Mouse (Mus musculus) liver, embryonic 15.5 days (tissue): ENCODE results near the gene Ppp2r5d. TPM values are rescaled to one million over a fixed set of nuclear protein-coding genes. Genes with fewer than 3 reads are reported as not detected.

Experiments
- ATAC-seq: fragments of 200-750 bp; cut with Nextera tagmentation; 2 replicates; pipeline ENCODE4 v1.8.0; 2017; ENCODE audit warnings: moderate number of reproducible peaks, mild to moderate bottlenecking, moderate library complexity; ENCODE audit not compliant: insufficient read depth
- H3K27ac ChIP-seq: fragments of 300-500 bp; sonication (generic); replicated peaks from 2 replicates; pipeline ENCODE4 v1.5.1; 2015; ENCODE audit warnings: mild to moderate bottlenecking, inconsistent platforms
- H3K27me3 ChIP-seq: fragments of 300-500 bp; sonication (generic); 2 replicates; pipeline ENCODE4 v1.6.1; 2015; ENCODE audit warnings: mild to moderate bottlenecking, inconsistent platforms
- H3K36me3 ChIP-seq: fragments of 300-500 bp; sonication (generic); replicated peaks from 2 replicates; pipeline ENCODE4 v1.6.1; 2015; ENCODE audit warnings: moderate library complexity, mild to moderate bottlenecking, inconsistent platforms
- H3K4me1 ChIP-seq: fragments of 300-500 bp; sonication (generic); replicated peaks from 2 replicates; pipeline ENCODE4 v1.6.1; 2015; ENCODE audit warnings: inconsistent platforms
- H3K4me2 ChIP-seq: fragments of 300-500 bp; sonication (generic); 2 replicates; pipeline ENCODE4 v1.6.1; 2015; ENCODE audit warnings: moderate library complexity, mild to moderate bottlenecking, inconsistent platforms
- H3K4me3 ChIP-seq: fragments of 300-500 bp; sonication (generic); replicated peaks from 2 replicates; pipeline ENCODE4 v1.5.1; 2015; ENCODE audit warnings: mild to moderate bottlenecking, inconsistent platforms
- H3K9ac ChIP-seq: fragments of 300-500 bp; sonication (generic); 2 replicates; pipeline ENCODE4 v1.6.1; 2015; ENCODE audit warnings: moderate library complexity, mild to moderate bottlenecking, inconsistent platforms
- H3K9me3 ChIP-seq: fragments of 300-500 bp; sonication (generic); replicated peaks from 2 replicates; pipeline ENCODE4 v1.6.1; 2016; ENCODE audit warnings: inconsistent platforms
- WGBS: fragments of 180-500 bp; shearing (Covaris S2); methylation state at CpG from one replicate; pipeline ENCODE4 v1.1.7; 2015; ENCODE audit warnings: mixed read lengths; ENCODE audit not compliant: insufficient replicate concordance; 5-methylcytosine and 5-hydroxymethylcytosine counted together
- polyA plus RNA-seq: library from polyadenylated mRNA; unstranded; fragments of >200 nt; fragmentation: Nextera tagmentation; extraction: Ambion mirVana; gene quantifications from 2 replicates; pipeline ENCODE4 v1.2.1, GENCODE M21; 2015

Gene Ppp2r5d
- polyA plus RNA-seq, 1 experiment from 2014 or later: 28.4 TPM

DNA sequence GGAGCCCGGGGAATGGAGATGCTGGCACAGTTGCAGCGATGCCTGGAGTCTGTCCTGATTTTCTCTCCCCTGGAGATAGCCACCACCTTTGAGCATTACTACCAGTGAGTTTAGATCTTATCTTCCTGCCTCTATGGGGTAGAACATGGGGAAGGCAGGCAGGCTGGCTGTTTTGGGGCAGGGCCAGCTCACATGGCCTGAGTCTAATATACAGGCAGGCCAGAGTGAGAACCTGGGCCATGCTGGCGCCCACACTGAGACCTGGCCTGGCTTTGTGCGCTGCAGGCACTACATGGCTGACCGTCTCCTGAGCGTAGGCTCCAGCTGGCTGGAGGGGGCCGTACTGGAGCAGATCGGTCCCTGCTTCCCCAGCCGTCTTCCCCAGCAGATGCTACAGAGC lies 43.6 kb downstream of the Ppp2r5d start:
- H3K4me1 ChIP-seq: no peaks in the 10 kb centered on the region
- H3K9ac ChIP-seq: no peak overlapping the region
- no peaks in the 10 kb centered on the region for H3K9me3 ChIP-seq
- H3K4me3 ChIP-seq: no peak overlapping the region
- WGBS: 87% methylated on average over 9 of the region's 9 CpGs
- no peaks in the 10 kb centered on the region for H3K27me3 ChIP-seq
- H3K36me3 ChIP-seq: peaks cover 73% of the 10 kb centered on the region
- H3K4me2 ChIP-seq: no peak overlapping the region
- H3K27ac ChIP-seq: no peak overlapping the region
- ATAC-seq: no peak

DNA sequence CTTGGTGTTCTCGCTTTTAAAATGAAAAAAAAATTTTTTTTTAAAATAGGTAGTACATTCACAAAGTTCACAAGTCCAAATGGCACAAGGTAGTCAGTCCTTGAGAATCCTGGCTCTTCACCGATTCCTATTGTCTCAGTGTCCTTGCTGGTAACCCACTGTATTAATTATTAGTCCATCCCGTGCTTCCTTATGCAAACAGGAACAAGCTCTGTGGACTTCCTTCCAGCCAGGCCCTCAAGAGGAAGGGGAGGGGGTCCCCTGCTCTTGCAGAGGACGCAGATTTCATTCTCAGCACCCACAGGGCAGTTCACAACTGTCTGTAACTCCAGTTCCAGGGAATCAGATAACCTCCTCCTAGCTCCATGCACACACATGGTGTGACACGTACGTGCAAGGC lies 48.9 kb downstream of the Ppp2r5d start:
- Histone ChIP-seq H3K9me3 (no peaks in the 10 kb centered on the region), H3K36me3 (peaks cover 60% of the 10 kb centered on the region), H3K4me2 (no peak overlapping the region), H3K27me3 (no peaks in the 10 kb centered on the region), H3K9ac (no peak overlapping the region), H3K4me1 (peaks cover 24% of the 10 kb centered on the region), H3K27ac (no peak overlapping the region), H3K4me3 (no peak overlapping the region)
- 70% methylated on average over 6 of the region's 6 CpGs for WGBS
- ATAC-seq: no peak

DNA sequence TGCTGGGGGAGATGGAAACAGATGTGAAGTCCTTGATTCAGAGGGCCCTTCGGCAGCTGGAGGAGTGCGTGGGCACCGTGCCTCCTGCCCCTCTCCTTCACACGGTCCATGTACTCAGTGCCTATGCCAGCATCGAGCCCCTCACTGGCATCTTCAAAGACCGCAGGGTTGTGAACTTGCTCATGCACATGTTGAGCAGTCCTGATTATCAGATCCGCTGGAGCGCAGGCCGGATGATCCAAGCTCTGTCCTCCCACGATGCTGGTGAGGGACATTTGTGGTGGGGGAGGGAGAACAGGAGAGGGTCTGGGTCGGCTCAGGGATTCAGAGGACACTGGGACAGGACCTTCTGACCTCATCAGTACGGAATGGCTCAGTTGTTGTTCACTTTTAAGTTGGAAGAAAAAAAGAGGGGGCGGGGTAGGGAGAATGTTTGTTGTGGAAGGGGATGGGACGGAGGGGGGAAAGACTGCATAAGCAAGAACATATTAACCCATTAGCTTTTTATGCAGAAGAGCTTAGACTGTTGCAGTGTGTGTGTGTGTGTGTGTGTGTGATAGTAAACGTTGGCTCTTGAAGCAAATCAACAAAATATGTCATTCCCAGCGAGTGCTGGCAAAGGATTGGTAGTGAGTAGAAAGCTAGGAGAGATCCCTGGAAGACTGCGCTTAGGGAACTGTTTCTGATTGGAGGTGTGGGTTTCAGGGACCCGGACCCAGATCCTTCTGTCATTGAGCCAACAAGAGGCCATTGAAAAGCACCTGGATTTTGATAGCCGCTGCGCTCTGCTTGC lies 53.0 kb downstream of the Ppp2r5d start:
- H3K36me3 ChIP-seq: peaks cover 48% of the 10 kb centered on the region
- no peaks in the 10 kb centered on the region for H3K9me3 ChIP-seq
- H3K4me1 ChIP-seq: peaks cover 46% of the 10 kb centered on the region
- WGBS: 73% methylated on average over 20 of the region's 20 CpGs
- ATAC-seq: no peak
- peak overlapping the region; percentile 98 for H3K4me2 ChIP-seq
- no peak overlapping the region for H3K27ac ChIP-seq
- no peaks in the 10 kb centered on the region for H3K27me3 ChIP-seq
- peak overlapping the region; percentile 74 for H3K4me3 ChIP-seq
- no peak overlapping the region for H3K9ac ChIP-seq

DNA sequence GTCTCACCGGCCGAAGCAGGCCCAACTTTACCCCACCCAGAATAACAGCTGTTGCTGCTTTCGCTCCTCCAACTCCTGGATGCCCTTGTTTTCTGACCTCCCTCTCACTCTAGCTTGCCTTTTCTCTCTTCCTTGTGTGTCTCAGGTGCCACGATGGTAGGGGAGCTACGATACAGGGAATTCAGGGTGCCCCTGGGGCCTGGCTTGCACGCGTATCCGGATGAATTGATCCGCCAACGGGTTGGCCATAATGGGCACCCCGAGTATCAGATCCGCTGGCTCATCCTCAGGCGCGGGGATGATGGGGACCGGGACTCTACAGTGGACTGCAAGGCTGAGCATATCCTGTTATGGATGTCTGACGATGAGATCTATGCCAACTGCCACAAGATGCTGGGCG lies 53.6 kb downstream of the Ppp2r5d start:
- Histone ChIP-seq H3K27ac (0 out of 2 replicates have a peak overlapping the region, but pooled peaks have one; percentile 85), H3K4me3 (peak overlapping the region; percentile 74), H3K36me3 (peaks cover 44% of the 10 kb centered on the region), H3K27me3 (no peaks in the 10 kb centered on the region), H3K9me3 (no peaks in the 10 kb centered on the region), H3K4me2 (peak overlapping the region; percentile 98), H3K9ac (peak overlapping the region; percentile 70; the same call in 1 of the 2 replicates), H3K4me1 (peaks cover 52% of the 10 kb centered on the region)
- WGBS: 73% methylated on average over 17 of the region's 17 CpGs
- ATAC-seq: no peak

DNA sequence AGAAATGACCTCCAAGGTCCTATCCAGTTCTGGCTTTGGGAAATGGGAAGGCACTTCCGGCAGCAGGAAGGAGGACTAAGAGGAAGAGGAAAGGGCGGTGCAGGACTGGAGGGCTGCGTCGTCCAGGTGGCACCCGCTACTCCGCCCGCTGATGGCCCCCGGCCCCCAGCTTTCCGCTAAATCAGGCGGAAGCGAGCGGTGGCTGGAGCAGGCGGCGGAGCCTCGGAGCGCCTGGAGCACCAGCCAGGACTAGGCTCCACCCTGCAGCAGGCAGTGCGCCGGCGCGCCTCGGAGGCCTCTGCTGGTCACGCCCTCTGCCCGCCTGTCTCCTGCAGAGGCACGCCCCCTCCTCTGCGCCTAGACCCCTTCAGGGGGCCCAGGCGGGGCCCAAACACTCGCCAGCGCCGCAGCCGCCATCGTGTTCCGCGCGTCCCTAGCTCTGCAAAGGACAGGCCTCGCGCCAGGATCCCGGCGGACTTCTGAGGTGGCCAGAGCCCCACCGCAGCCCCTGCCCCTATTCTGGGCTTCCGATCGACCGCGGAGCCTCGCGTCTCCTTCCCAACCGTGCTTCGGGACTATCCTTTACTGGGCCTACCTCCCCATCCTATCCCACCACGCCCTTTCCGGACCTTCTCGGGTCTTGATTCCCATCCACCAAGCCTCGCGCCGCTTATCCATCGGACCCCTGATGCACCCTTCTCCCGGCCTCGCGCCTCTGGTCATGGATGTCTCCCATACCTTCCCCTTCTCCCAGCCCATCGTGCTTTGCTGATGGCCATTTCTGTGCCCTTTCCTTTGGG lies 54.5 kb downstream of the Ppp2r5d start, which contains the start of gene Cul7:
Gene Cul7 (plus strand): TSS at position 106 of the 800 bp plus-strand sequence.
- peak within 1 kb of the TSS; percentile 98 for H3K4me2 ChIP-seq
- peak within 1 kb of the TSS; percentile 74 for H3K4me3 ChIP-seq
- H3K27me3 ChIP-seq: no peaks in the 10 kb centered on the region
- ATAC-seq: peak; percentile 76
- H3K27ac ChIP-seq: peak within 1 kb of the TSS; percentile 85
- H3K9ac ChIP-seq: peak within 1 kb of the TSS; percentile 70
- H3K36me3 ChIP-seq: peaks cover 41% of the 10 kb centered on the region
- WGBS: under 1% methylated on average over 58 of the region's 58 CpGs
- H3K9me3 ChIP-seq: no peaks in the 10 kb centered on the region
- peaks cover 49% of the 10 kb centered on the region for H3K4me1 ChIP-seq

DNA sequence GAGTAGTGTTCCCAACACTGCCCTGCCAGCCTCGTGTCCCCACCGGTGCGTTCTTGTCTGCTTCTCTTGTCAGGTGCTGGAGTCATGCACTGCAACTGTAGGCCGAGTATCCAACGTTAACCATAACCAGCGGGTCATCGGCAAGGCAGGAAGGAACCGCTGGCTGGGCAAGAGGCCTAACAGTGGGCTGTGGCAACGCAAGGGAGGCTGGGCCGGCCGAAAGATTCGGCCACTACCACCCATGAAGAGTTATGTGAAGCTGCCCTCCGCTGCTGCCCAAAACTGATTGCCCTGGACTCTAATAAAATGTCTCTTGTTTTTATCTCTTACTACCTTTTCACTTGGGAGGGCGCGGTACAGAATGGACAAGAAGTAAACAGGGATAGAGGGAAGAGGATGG lies 55.1 kb downstream of the Ppp2r5d start:
- Histone ChIP-seq H3K4me2 (peak overlapping the region; percentile 98), H3K9me3 (no peaks in the 10 kb centered on the region), H3K36me3 (peaks cover 38% of the 10 kb centered on the region), H3K9ac (peak overlapping the region; percentile 70), H3K4me3 (peak overlapping the region; percentile 74), H3K27me3 (no peaks in the 10 kb centered on the region), H3K4me1 (peaks cover 53% of the 10 kb centered on the region), H3K27ac (peak overlapping the region; percentile 85)
- WGBS: 23% methylated on average over 15 of the region's 15 CpGs
- ATAC-seq: no peak

DNA sequence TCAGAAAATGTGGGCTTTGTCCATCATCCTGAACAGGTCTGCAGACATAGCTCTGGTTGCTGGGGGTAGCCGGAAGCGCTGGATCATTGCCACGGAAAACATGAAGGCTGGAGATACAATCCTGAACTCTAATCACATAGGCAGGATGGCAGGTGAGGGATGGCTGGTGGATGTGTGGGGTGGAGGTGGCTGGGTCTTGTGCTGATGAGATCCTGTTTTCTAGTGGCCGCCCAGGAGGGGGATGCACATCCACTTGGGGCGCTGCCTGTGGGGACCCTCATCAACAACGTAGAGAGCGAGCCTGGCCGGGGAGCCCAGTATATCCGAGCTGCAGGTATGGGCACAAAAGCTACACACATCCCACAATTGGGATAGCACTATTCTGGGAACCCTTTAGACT lies 56.5 kb downstream of the Ppp2r5d start:
- 84% methylated on average over 9 of the region's 9 CpGs for WGBS
- H3K27ac ChIP-seq: no peak overlapping the region
- ATAC-seq: no peak
- H3K9ac ChIP-seq: no peak overlapping the region
- no peaks in the 10 kb centered on the region for H3K27me3 ChIP-seq
- no peak overlapping the region for H3K4me2 ChIP-seq
- no peak overlapping the region for H3K4me3 ChIP-seq
- peaks cover 24% of the 10 kb centered on the region for H3K36me3 ChIP-seq
- no peaks in the 10 kb centered on the region for H3K9me3 ChIP-seq
- H3K4me1 ChIP-seq: peaks cover 63% of the 10 kb centered on the region

DNA sequence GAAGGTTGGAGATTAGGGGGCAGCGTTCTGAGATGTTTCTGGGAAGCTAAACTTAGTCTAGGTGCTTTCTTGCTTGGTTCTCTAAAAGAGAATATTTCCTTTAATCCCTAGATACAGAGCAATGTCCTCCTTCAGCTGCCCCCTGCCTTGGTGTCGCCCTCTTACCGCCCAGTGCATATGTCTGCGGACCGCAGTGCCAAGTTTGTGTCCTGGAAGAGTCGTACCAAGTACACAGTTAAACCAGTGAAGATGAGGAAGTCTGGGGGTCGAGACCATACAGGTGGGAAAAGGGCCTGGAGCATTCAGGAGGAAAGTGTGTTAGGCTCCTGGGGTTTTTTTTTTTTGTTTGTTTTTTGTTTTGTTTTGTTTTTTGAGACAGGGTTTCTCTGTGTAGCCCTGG lies 57.6 kb downstream of the Ppp2r5d start:
- WGBS: 81% methylated on average over 7 of the region's 7 CpGs
- Histone ChIP-seq H3K4me3 (peak overlapping the region; percentile 78; the same call in 1 of the 2 replicates), H3K9ac (0 out of 2 replicates have a peak overlapping the region, but pooled peaks have one; percentile 73), H3K4me2 (peak overlapping the region; percentile 92), H3K9me3 (no peaks in the 10 kb centered on the region), H3K27me3 (no peaks in the 10 kb centered on the region), H3K27ac (no peak overlapping the region), H3K36me3 (peaks cover 13% of the 10 kb centered on the region), H3K4me1 (peaks cover 57% of the 10 kb centered on the region)
- no peak for ATAC-seq

DNA sequence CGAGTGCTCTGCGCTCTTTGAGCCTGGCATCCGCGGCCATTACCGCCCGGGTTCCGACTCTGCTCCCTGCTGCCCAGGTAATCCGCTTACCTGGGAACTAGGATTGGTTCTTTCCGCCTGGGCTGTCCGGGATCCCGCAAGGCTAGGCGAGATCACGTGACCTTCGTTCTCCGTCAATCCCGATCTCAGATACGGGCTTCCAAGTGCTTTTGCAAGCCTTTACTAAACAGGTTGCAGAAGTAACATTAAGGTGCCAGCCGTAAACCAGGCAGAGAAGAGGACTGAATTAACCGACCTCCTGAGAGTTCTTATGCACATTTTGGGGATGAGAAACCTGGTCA lies 58.6 kb downstream of the Ppp2r5d start:
- peak; percentile 41 for ATAC-seq
- peak overlapping the region; percentile 73 for H3K9ac ChIP-seq
- 1% methylated on average over 19 of the region's 19 CpGs for WGBS
- H3K9me3 ChIP-seq: no peaks in the 10 kb centered on the region
- peak overlapping the region; percentile 92 for H3K4me2 ChIP-seq
- H3K27me3 ChIP-seq: no peaks in the 10 kb centered on the region
- H3K4me1 ChIP-seq: peaks cover 48% of the 10 kb centered on the region
- H3K36me3 ChIP-seq: peaks cover 13% of the 10 kb centered on the region
- H3K4me3 ChIP-seq: peak overlapping the region; percentile 78
- peak overlapping the region; percentile 72 for H3K27ac ChIP-seq

DNA sequence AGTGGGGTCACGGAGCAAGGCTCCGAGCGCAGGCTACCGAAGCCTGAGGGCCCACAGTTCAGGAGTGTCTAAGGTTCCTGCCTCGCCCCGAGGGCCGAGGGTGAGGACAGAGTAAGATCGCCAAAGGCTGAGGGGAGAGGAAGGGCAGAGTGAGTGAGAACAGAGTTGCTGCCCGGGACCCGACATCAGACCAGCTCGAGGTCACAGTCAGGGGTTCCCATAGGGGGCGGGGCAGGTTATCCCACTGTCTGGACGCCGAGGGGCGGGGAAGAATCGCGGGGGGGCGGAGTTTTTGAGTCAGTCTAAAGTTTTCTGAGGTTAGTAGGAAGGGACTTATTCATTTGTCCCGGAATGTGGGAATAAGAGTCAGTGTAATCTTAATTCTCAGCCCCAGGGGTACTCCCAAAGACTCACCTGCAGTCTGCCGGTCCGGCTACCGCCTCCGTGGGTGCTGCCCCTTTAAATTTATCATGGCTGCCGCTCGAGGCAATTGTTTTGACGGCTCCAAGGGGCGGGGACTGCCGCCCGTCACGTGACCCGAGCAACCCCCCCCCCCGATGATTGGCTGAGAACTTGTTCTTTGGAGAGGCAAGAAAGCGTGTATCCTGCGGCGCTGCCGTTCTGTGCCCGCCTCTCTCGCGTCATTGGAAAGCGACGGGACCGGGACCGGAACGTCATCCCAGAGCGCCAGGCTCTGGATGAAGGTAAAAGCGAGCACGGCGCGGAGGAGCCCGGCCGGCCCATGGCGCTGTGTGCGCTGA lies 59.2 kb downstream of the Ppp2r5d start, which contains the start of the genes Klc4 and Mrpl2:
Gene Klc4 (minus strand): TSS at position 462 of the 761 bp plus-strand sequence.
Gene Mrpl2 (plus strand): TSS at position 669 of the 761 bp plus-strand sequence.
- H3K4me2 ChIP-seq: peak within 1 kb of the TSS; percentile 92
- H3K4me3 ChIP-seq: peak within 1 kb of the TSS; percentile 78
- H3K4me1 ChIP-seq: peaks cover 43% of the 10 kb centered on the region
- no peaks in the 10 kb centered on the region for H3K27me3 ChIP-seq
- WGBS: under 1% methylated on average over 53 of the region's 53 CpGs
- H3K36me3 ChIP-seq: peaks cover 13% of the 10 kb centered on the region
- peak within 1 kb of the TSS; percentile 73 for H3K9ac ChIP-seq
- H3K9me3 ChIP-seq: no peaks in the 10 kb centered on the region
- peak within 1 kb of the TSS; percentile 81 for H3K27ac ChIP-seq
- peak; percentile 77 for ATAC-seq
